In the genomic region with DNA sequence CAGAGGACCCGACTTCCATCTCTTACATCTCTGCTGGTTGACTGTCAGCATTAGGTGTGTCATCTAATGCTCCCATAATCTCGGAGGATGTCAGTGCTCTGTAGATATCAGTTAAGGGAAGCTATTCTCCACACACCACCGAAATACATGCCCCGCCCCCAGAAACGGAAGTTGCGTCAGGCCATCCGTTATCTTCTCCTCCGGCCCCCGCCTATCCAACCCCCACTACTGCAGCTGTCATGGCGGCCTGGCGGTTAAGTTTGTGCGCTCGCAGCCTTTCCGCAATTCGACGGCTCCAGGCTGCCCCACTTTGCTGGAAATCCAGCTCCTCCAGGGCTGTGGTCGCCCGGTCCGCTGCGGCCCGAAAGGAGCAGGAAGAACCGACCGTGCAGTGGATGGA, we compare ENCODE assay signal across 40 mouse cellular contexts. TPM values are rescaled to one million over a fixed set of nuclear protein-coding genes. Genes with fewer than 3 reads are reported as not detected.
"Had no signal": no experiment of that assay in that cellular context is flagged by ENCODE, and none has a peak within 500 bp of the region (broad histone marks: within the 10 kb centered on the region; RNA-seq: fewer than 3 reads in every experiment).

Gene 1700029P11Rik (plus strand): TSS at position 220 of the 400 bp plus-strand sequence.

- H3K4me2 ChIP-seq: heart, embryonic 11.5 days; heart, embryonic 13.5 days; heart, embryonic 15.5 days; hindbrain, embryonic 13.5 days; hindbrain, embryonic 15.5 days; limb, embryonic 13.5 days; limb, embryonic 15.5 days; liver, embryonic 12.5 days had no signal

- H3K4me1 ChIP-seq: heart, embryonic 13.5 days; heart, embryonic 15.5 days; hindbrain, embryonic 13.5 days; hindbrain, embryonic 15.5 days; limb, embryonic 13.5 days; limb, embryonic 15.5 days had no signal

- H3K27me3 ChIP-seq: heart, embryonic 13.5 days; heart, embryonic 15.5 days; hindbrain, embryonic 13.5 days; hindbrain, embryonic 15.5 days; limb, embryonic 13.5 days; limb, embryonic 15.5 days had no signal

- H3K36me3 ChIP-seq: heart, embryonic 13.5 days; heart, embryonic 15.5 days; hindbrain, embryonic 10.5 days; hindbrain, embryonic 13.5 days; hindbrain, embryonic 15.5 days; limb, embryonic 13.5 days; limb, embryonic 15.5 days had no signal

- H3K4me3 ChIP-seq: heart, adult 2 months; heart, embryonic 13.5 days; heart, embryonic 15.5 days; hindbrain, embryonic 10.5 days; hindbrain, embryonic 13.5 days; hindbrain, embryonic 15.5 days; limb, embryonic 13.5 days; limb, embryonic 15.5 days; liver, embryonic 12.5 days had no signal

- H3K9me3 ChIP-seq: heart, embryonic 13.5 days; heart, embryonic 15.5 days; hindbrain, embryonic 13.5 days; hindbrain, embryonic 15.5 days; limb, embryonic 13.5 days; limb, embryonic 15.5 days had no signal

- DNase-seq: gastrocnemius, postnatal 14 days; gastrocnemius, postnatal 36 days; heart, adult 11 months; heart, adult 2 months; heart, postnatal 14 days; heart, postnatal 4 days; kidney, adult 18-20 months; kidney, adult 8-10 months; kidney, postnatal 10 days; kidney, postnatal 25 days; kidney, postnatal 4 days; layer of hippocampus, adult 9-11 months; layer of hippocampus, postnatal 36 days; left cerebral cortex, postnatal 4 days had no signal

- ATAC-seq: hindbrain, postnatal 0 days; intestine, embryonic 16.5 days; liver, embryonic 12.5 days had no signal

- H3K9ac ChIP-seq: heart, embryonic 13.5 days; heart, embryonic 15.5 days; hindbrain, embryonic 13.5 days; hindbrain, embryonic 15.5 days; limb, embryonic 13.5 days; limb, embryonic 15.5 days; liver, embryonic 12.5 days; liver, embryonic 14.5 days had no signal

- H3K27ac ChIP-seq: heart, adult 2 months; heart, embryonic 13.5 days; heart, embryonic 15.5 days; hindbrain, embryonic 10.5 days; hindbrain, embryonic 13.5 days; hindbrain, embryonic 15.5 days; hindbrain, postnatal 0 days; limb, embryonic 13.5 days; limb, embryonic 15.5 days; liver, embryonic 12.5 days; liver, embryonic 14.5 days had no signal

RNA-seq across cellular contexts. Expression of gene 1700029P11Rik, which starts in this region (rescaled TPM):
- total RNA-seq: gastrocnemius, adult 18-20 months; gastrocnemius, adult 8-10 months; gastrocnemius, postnatal 14 days; gastrocnemius, postnatal 36 days; heart, adult 2 months; heart, postnatal 14 days; heart, postnatal 4 days; hindbrain, postnatal 0 days; layer of hippocampus, adult 8-10 months; layer of hippocampus, postnatal 14 days; layer of hippocampus, postnatal 36 days; left cerebral cortex, adult 18-20 months; left cerebral cortex, adult 8-10 months; left cerebral cortex, postnatal 10 days; left cerebral cortex, postnatal 25 days; left cerebral cortex, postnatal 4 days; liver, adult 2 months had no signal
- polyA plus RNA-seq: heart, adult 2 months; heart, embryonic 11.5 days; heart, embryonic 13.5 days; heart, embryonic 15.5 days; heart, postnatal 0 days; hindbrain, embryonic 10.5 days; hindbrain, embryonic 13.5 days; hindbrain, embryonic 15.5 days; hindbrain, postnatal 0 days; intestine, embryonic 14.5 days; intestine, embryonic 16.5 days; kidney, embryonic 14.5 days; kidney, embryonic 16.5 days; limb, embryonic 11.5 days; limb, embryonic 13.5 days; limb, embryonic 15.5 days; liver, adult 2 months; liver, embryonic 12.5 days; liver, embryonic 14.5 days had no signal
